Mouse (Mus musculus) lung, postnatal 36 days (tissue): Measurements from ENCODE around the gene Uxs1.

Experiments used
- DNase-seq: peaks from one replicate; pipeline ENCODE4 v3.0.0; 2022; ENCODE audit warnings: mixed read lengths

The Uxs1 gene

GRCm38 (mm10) chr1:43827763-43828194 lies at the start of gene Uxs1:
Gene Uxs1 (minus strand): TSS chr1:43827800.
- peak; percentile 98 for DNase-seq

GRCm38 (mm10) chr1:43877233-43877632 lies 49.6 kb upstream of the Uxs1 start:
- DNase-seq = no peak

GRCm38 (mm10) chr1:43871116-43871515 lies 43.5 kb upstream of the Uxs1 start:
- DNase-seq = no peak

- DNase-seq = no peak
Measured at GRCm38 (mm10) chr1:43868510-43868909, 40.9 kb upstream of the Uxs1 start.

GRCm38 (mm10) chr1:43864758-43865157 lies 37.2 kb upstream of the Uxs1 start:
- DNase-seq = no peak

GRCm38 (mm10) chr1:43862614-43863013 lies 35.0 kb upstream of the Uxs1 start:
- no peak for DNase-seq

- no peak for DNase-seq
Measured at GRCm38 (mm10) chr1:43858988-43859387, 31.4 kb upstream of the Uxs1 start.

GRCm38 (mm10) chr1:43857656-43858055 lies 30.1 kb upstream of the Uxs1 start:
- DNase-seq = no peak

- no peak for DNase-seq
Measured at GRCm38 (mm10) chr1:43855591-43855990, 28.0 kb upstream of the Uxs1 start.

GRCm38 (mm10) chr1:43843398-43843797 lies 15.8 kb upstream of the Uxs1 start:
- no peak for DNase-seq

GRCm38 (mm10) chr1:43837236-43837635 lies 9.6 kb upstream of the Uxs1 start:
- no peak for DNase-seq

- DNase-seq = no peak
Measured at GRCm38 (mm10) chr1:43830096-43830495, 2.5 kb upstream of the Uxs1 start.

GRCm38 (mm10) chr1:43827002-43827762 lies 418 bp downstream of the Uxs1 start:
- peak; percentile 28 for DNase-seq

GRCm38 (mm10) chr1:43826628-43827001 lies 985 bp downstream of the Uxs1 start:
- peak; percentile 14 for DNase-seq

GRCm38 (mm10) chr1:43823406-43823805 lies 4.2 kb downstream of the Uxs1 start:
- DNase-seq = no peak

GRCm38 (mm10) chr1:43822586-43822985 lies 5.0 kb downstream of the Uxs1 start:
- no peak for DNase-seq

GRCm38 (mm10) chr1:43821804-43822203 lies 5.8 kb downstream of the Uxs1 start:
- no peak for DNase-seq

GRCm38 (mm10) chr1:43820571-43820970 lies 7.0 kb downstream of the Uxs1 start:
- no peak for DNase-seq

- DNase-seq = no peak
Measured at GRCm38 (mm10) chr1:43819091-43819490, 8.5 kb downstream of the Uxs1 start.

GRCm38 (mm10) chr1:43818356-43818755 lies 9.2 kb downstream of the Uxs1 start:
- no peak for DNase-seq

GRCm38 (mm10) chr1:43811764-43812163 lies 15.8 kb downstream of the Uxs1 start:
- DNase-seq = peak; percentile 26

GRCm38 (mm10) chr1:43811055-43811454 lies 16.5 kb downstream of the Uxs1 start:
- DNase-seq = peak; percentile 35

GRCm38 (mm10) chr1:43809351-43809750 lies 18.2 kb downstream of the Uxs1 start:
- no peak for DNase-seq

GRCm38 (mm10) chr1:43803906-43804474 lies 23.6 kb downstream of the Uxs1 start:
- no peak for DNase-seq

- no peak for DNase-seq
Measured at GRCm38 (mm10) chr1:43798048-43798447, 29.6 kb downstream of the Uxs1 start.
